In genomic region chr11:98771844-98772525, GRCm38 (mm10) we compare ENCODE assay signal across 9 mouse cellular contexts. TPM values are rescaled to one million over a fixed set of nuclear protein-coding genes. Genes with fewer than 3 reads are reported as not detected.
DNase-seq lines count a peak whose midpoint lies in the region; ATAC-seq lines count a peak whose summit lies in the region.
"Had no signal": no experiment of that assay in that cellular context is flagged by ENCODE, and none has a peak within 500 bp of the region (broad histone marks: within the 10 kb centered on the region; RNA-seq: fewer than 3 reads in every experiment).

No protein-coding gene starts in this region.

- peaks cover 71% of the 10 kb centered on the region for H3K4me1 ChIP-seq in limb, embryonic 15.5 days
- peaks cover 68% of the 10 kb centered on the region for H3K4me1 ChIP-seq in limb, embryonic 10.5 days
- peaks cover 91% of the 10 kb centered on the region for H3K4me1 ChIP-seq in liver, embryonic 16.5 days (ENCODE audit: control insufficient read depth, low read depth, low read length)

- peaks cover 29% of the 10 kb centered on the region for H3K36me3 ChIP-seq in limb, embryonic 15.5 days
- peaks cover 28% of the 10 kb centered on the region for H3K36me3 ChIP-seq in limb, embryonic 10.5 days
- no peaks in the 10 kb centered on the region for H3K36me3 ChIP-seq in liver, embryonic 16.5 days (ENCODE audit: control insufficient read depth, insufficient read depth)

- DNase-seq in adrenal gland, adult (ENCODE audit: inconsistent age in 2 of 2, low spot score in 1 of 2) = peak; percentile 64 to 81
- DNase-seq in adrenal gland, postnatal 25 days = no peak
- DNase-seq in limb, embryonic 10.5 days (ENCODE audit: low spot score) = no peak
- peak; percentile 43 to 51 for DNase-seq in heart, adult 9 months (ENCODE audit: low spot score in 2 of 2)
- DNase-seq in spleen, postnatal 36 days (ENCODE audit: low spot score in 2 of 2) = no peak
- DNase-seq in MN1 (ENCODE audit: low spot score) = no peak

- no peak overlapping the region for H3K4me3 ChIP-seq in limb, embryonic 15.5 days
- H3K4me3 ChIP-seq in limb, embryonic 10.5 days = no peak overlapping the region
- H3K4me3 ChIP-seq in liver, embryonic 16.5 days (ENCODE audit: low read depth, low read length) = no peak overlapping the region

- H3K9ac ChIP-seq in limb, embryonic 15.5 days = no peak overlapping the region
- H3K9ac ChIP-seq in liver, embryonic 16.5 days (ENCODE audit: low read depth, low read length) = no peak overlapping the region

- 89% methylated on average over 11 of the region's 11 CpGs for WGBS in limb, embryonic 15.5 days
- 98% methylated on average over 11 of the region's 11 CpGs for WGBS in limb, embryonic 10.5 days
- WGBS in liver, embryonic 16.5 days (ENCODE audit: insufficient replicate concordance) = 69% methylated on average over 11 of the region's 11 CpGs

- no peaks in the 10 kb centered on the region for H3K27me3 ChIP-seq in limb, embryonic 15.5 days
- no peaks in the 10 kb centered on the region for H3K27me3 ChIP-seq in limb, embryonic 10.5 days (ENCODE audit: low read depth, poor library complexity, severe bottlenecking)
- H3K27me3 ChIP-seq in liver, embryonic 16.5 days (ENCODE audit: control insufficient read depth, insufficient read depth, low read depth, low read length) = no peaks in the 10 kb centered on the region

- no peak for ATAC-seq in limb, embryonic 15.5 days (ENCODE audit: insufficient number of reproducible peaks, low FRiP score, low TSS enrichment, low read depth)
- ATAC-seq in liver, embryonic 16.5 days (ENCODE audit: low read depth) = no peak

- no peak overlapping the region for H3K4me2 ChIP-seq in limb, embryonic 15.5 days
- H3K4me2 ChIP-seq in liver, embryonic 16.5 days (ENCODE audit: low read depth, low read length) = no peak overlapping the region

- H3K27ac ChIP-seq in limb, embryonic 15.5 days = 0 out of 2 replicates have a peak overlapping the region, but pooled peaks have one; percentile 3
- H3K27ac ChIP-seq in limb, embryonic 10.5 days = no peak overlapping the region
- H3K27ac ChIP-seq in liver, embryonic 16.5 days (ENCODE audit: low read length) = peak overlapping the region; percentile 11
- H3K27ac ChIP-seq: macrophage had no signal

- H3K9me3 ChIP-seq in limb, embryonic 15.5 days = no peaks in the 10 kb centered on the region
- no peaks in the 10 kb centered on the region for H3K9me3 ChIP-seq in limb, embryonic 10.5 days (replicated peaks)
- no peaks in the 10 kb centered on the region for H3K9me3 ChIP-seq in liver, embryonic 16.5 days (replicated peaks; ENCODE audit: control insufficient read depth, low read length)

RNA-seq across cellular contexts. Expression of gene Nr1d1, which starts 3.1 kb away (rescaled TPM):
- 234 and 238 TPM in 2 replicates for total RNA-seq in adrenal gland, postnatal 25 days (2021)
- polyA plus RNA-seq in limb, embryonic 15.5 days (2015; fragmentation: Nextera tagmentation; extraction: Ambion mirVana) = 1.2 TPM in 2 replicates
- 1.2 and 1.5 TPM in 2 replicates for polyA plus RNA-seq in limb, embryonic 10.5 days (2016; fragmentation: Nextera tagmentation; extraction: Ambion mirVana)
- polyA plus RNA-seq in liver, embryonic 16.5 days (2015; fragmentation: Nextera tagmentation; extraction: Ambion mirVana) = 0.65 and 0.66 TPM in 2 replicates

RNA-seq across cellular contexts. Expression of gene Msl1, which starts 23.3 kb away (rescaled TPM):
- total RNA-seq in adrenal gland, postnatal 25 days (2021) = 109 and 113 TPM in 2 replicates
- polyA plus RNA-seq in limb, embryonic 15.5 days (2015; fragmentation: Nextera tagmentation; extraction: Ambion mirVana) = 22.9 and 25.8 TPM in 2 replicates
- 22.8 and 25.0 TPM in 2 replicates for polyA plus RNA-seq in limb, embryonic 10.5 days (2016; fragmentation: Nextera tagmentation; extraction: Ambion mirVana)
- polyA plus RNA-seq in liver, embryonic 16.5 days (2015; fragmentation: Nextera tagmentation; extraction: Ambion mirVana) = 4.9 and 5.3 TPM in 2 replicates

RNA-seq across cellular contexts. Expression of gene Thra, which starts 31.5 kb away (rescaled TPM):
- total RNA-seq in adrenal gland, postnatal 25 days (2021) = 82.5 and 89.4 TPM in 2 replicates
- polyA plus RNA-seq in limb, embryonic 15.5 days (2015; fragmentation: Nextera tagmentation; extraction: Ambion mirVana) = 38.4 and 39.6 TPM in 2 replicates
- 6.3 and 11.6 TPM in 2 replicates for polyA plus RNA-seq in limb, embryonic 10.5 days (2016; fragmentation: Nextera tagmentation; extraction: Ambion mirVana)
- 6.5 and 7.7 TPM in 2 replicates for polyA plus RNA-seq in liver, embryonic 16.5 days (2015; fragmentation: Nextera tagmentation; extraction: Ambion mirVana)

RNA-seq across cellular contexts. Expression of gene Casc3, which starts 32.7 kb away (rescaled TPM):
- total RNA-seq in adrenal gland, postnatal 25 days (2021) = 37.2 and 41.5 TPM in 2 replicates
- 30.0 and 32.5 TPM in 2 replicates for polyA plus RNA-seq in limb, embryonic 15.5 days (2015; fragmentation: Nextera tagmentation; extraction: Ambion mirVana)
- 46.7 and 51.9 TPM in 2 replicates for polyA plus RNA-seq in limb, embryonic 10.5 days (2016; fragmentation: Nextera tagmentation; extraction: Ambion mirVana)
- 11.6 and 13.6 TPM in 2 replicates for polyA plus RNA-seq in liver, embryonic 16.5 days (2015; fragmentation: Nextera tagmentation; extraction: Ambion mirVana)

RNA-seq across cellular contexts. Expression of gene Med24, which starts 42.8 kb away (rescaled TPM):
- 40.9 and 61.5 TPM in 2 replicates for total RNA-seq in adrenal gland, postnatal 25 days (2021)
- 47.6 and 48.3 TPM in 2 replicates for polyA plus RNA-seq in limb, embryonic 15.5 days (2015; fragmentation: Nextera tagmentation; extraction: Ambion mirVana)
- polyA plus RNA-seq in limb, embryonic 10.5 days (2016; fragmentation: Nextera tagmentation; extraction: Ambion mirVana) = 77.3 and 82.6 TPM in 2 replicates
- 22.8 and 23.8 TPM in 2 replicates for polyA plus RNA-seq in liver, embryonic 16.5 days (2015; fragmentation: Nextera tagmentation; extraction: Ambion mirVana)

Comparison
In these comparisons a context has a peak if more than half of its experiments do, and no peak if none do; other contexts are left out.
1. DNase-seq: peak in adrenal gland, adult (2 of 2) and heart, adult 9 months (2 of 2); none in adrenal gland, postnatal 25 days (single experiment), limb, embryonic 10.5 days (single experiment), spleen, postnatal 36 days (0 of 2) and MN1 (single experiment).